Mouse (Mus musculus): ENCODE results near the gene Gm28778.
A peak's percentile ranks its signal among the peaks of the same experiment; 100 is the strongest.
"Not testable (repeated sequence)": the region's sequence is repeated elsewhere in the genome, so short reads cannot be mapped to it uniquely, and the experiment has no call there.

Gm28778 gene

DNA sequence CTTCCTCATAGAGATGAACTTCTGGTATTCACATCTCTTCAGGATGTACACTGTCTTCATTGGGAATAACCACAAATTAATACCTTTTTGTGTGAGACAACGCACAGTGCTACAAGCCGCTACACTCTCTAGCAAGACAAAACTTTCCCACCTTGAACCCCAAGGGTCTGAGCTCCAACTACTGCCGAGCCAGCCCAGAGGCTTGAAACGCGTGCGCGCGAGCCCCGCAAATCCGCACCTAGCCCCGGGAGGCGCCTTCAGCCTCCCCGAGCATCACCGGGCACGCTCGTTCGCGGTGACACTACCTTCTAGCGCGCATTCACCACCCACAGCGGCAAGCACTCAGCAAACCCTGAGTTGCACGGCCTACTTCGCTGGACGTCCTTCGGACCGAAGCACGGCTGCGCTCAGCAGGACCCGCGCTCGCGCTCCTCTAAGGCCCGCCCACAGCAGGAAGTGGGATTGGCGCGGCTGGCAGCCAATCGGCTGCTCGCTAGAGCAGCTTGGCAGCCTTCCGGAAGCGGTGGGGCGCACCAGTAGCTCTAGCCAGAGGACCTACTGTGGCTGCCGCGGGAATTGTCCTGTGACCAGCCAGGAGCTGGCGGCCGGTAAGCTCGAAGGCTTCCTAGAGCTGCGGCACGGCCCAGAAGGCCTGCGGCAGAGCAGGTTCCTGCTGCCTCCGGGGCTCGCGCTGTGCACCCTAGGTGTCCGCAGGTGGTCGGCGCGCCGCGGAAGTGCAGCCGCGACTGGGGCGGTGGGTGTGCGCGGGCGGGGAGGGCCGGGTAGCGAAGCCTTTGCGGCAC is at the start of gene Gm28778, which contains the start of the genes Pms1 and Ormdl1:
Gene Gm28778, plus strand, starts transcription at position 531 of the 803 bp plus-strand sequence.
Gene Pms1, minus strand, starts transcription at position 438 of the 803 bp plus-strand sequence.
Gene Ormdl1, plus strand, starts transcription at position 515 of the 803 bp plus-strand sequence.
- DNase-seq (ENCODE audit: low read depth, low spot score) = peak; percentile 85

DNA sequence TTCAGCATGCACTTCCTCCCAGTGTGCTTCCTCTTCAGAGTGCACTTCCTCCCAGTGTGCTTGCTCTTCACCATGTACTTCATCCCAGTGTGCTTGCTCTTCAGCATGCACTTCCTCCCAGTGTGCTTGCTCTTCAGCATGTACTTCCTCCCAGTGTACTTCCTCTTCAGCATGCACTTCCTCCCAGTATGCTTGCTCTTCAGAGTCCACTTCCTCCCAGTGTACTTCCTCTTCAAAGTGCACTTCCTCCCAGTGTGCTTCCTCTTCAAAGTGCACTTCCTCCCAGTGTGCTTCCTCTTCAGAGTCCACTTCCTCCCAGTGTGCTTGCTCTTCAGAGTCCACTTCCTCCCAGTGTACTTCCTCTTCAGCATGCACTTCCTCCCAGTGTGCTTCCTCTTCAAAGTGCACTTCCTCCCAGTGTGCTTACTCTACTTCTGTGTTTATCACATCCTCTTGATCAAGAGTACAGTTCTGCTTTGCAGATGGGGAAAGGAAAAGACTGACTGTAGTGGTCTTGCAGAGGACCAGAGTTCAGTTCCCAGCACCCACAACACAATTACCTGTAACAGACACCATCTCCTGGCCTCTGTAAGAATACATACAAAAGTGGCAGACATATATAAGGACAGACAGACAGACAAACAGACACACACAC is 31.8 kb upstream of the Gm28778 start:
- not testable (repeated sequence) for DNase-seq (ENCODE audit: low read depth, low spot score)

DNA sequence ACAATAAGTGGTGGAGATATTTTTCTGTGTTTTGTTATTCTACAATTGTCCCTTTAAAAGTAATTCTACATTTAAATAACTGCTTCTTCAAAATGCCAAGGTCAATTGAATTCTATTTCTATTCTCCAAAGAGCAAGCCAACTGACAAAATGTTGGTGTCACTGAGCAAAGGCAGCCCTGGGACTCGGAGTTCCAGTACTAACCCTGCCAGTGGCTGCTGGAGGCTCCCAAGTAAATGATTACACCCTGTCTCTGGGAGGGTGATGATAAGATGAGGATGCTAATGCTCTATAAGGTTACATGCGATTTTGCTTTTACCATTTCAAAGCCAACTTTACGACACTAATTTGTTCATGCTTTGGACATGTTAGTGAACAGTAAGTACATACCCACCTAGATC is 27.0 kb upstream of the Gm28778 start:
- no peak for DNase-seq (ENCODE audit: low read depth, low spot score)

DNA sequence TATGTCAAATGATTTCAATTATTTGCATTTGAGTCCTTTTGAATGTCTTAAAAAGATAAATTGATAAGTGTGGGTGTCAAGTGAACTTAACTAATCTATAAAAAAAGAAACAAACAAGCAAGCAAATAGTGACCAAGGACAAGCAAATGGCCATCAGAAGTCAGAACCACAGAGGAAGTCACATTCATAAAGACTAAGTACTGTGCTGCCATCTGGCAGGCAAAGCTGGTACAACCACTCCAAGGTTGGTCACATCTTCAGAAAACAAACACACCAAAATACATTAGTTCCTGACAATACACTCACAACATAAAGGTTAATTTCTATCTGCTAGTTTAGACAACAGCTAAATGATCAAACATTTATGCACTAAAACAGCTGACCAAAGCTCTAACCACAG is 24.3 kb upstream of the Gm28778 start:
- no peak for DNase-seq (ENCODE audit: low read depth, low spot score)

- DNase-seq (ENCODE audit: low read depth, low spot score) = no peak
These were observed 5.7 kb upstream of the Gm28778 start for GRCm38 (mm10) chr1:53291197-53291596.

GRCm38 (mm10) chr1:53300506-53300905 is 3.6 kb downstream of the Gm28778 start:
- DNase-seq (ENCODE audit: low read depth, low spot score) = no peak

GRCm38 (mm10) chr1:53312989-53313967 is 16.4 kb downstream of the Gm28778 start, which contains the start of gene Osgepl1:
TSS of gene Osgepl1 (plus strand) at chr1:53313624.
- DNase-seq (ENCODE audit: low read depth, low spot score) = peak; percentile 75

- DNase-seq (ENCODE audit: low read depth, low spot score) = no peak
These were observed 24.9 kb downstream of the Gm28778 start for GRCm38 (mm10) chr1:53321662-53322344.

DNA sequence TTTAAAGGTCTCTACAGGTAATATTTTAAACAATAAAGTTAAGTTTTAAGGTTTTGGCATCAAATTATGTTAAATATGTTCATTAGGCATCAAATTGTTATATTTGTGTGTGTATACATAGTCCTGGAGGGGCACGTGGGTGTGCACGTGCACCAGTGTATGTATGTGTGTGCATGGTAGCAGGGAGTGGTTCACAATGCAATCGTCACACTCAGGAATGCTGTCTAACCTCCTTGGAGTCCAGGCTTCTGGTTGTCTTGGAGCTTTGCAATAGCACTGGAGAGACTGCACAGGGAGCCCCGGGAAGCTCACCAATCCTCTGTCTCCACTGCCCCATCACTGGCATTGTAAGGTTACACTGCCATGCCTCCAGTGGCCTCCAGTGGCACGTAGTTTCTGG is 26.3 kb downstream of the Gm28778 start:
- no peak for DNase-seq (ENCODE audit: low read depth, low spot score)

DNA sequence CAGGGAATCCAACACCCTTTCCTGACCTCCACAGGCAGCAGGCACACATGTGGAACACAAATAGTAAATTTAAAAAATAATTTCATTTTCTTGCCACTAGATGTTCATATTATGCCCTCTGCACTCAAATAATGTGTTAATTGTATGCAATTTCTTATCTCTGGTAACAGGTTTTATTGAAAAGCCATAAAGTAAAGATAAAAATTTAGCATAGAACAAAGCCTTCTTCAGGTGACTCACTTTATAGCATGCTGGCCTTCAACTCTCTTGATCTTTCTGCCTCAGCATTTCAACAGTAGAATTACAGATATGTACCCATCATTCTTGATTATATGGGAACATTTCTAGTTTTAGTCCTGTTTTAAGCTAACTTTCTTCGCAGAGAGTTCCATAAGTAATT is 27.4 kb downstream of the Gm28778 start:
- DNase-seq (ENCODE audit: low read depth, low spot score) = no peak

GRCm38 (mm10) chr1:53324827-53325494 is 28.1 kb downstream of the Gm28778 start:
- no peak for DNase-seq (ENCODE audit: low read depth, low spot score)

- not testable (repeated sequence) for DNase-seq (ENCODE audit: low read depth, low spot score)
These were observed 36.6 kb downstream of the Gm28778 start for GRCm38 (mm10) chr1:53333527-53333926.

DNA sequence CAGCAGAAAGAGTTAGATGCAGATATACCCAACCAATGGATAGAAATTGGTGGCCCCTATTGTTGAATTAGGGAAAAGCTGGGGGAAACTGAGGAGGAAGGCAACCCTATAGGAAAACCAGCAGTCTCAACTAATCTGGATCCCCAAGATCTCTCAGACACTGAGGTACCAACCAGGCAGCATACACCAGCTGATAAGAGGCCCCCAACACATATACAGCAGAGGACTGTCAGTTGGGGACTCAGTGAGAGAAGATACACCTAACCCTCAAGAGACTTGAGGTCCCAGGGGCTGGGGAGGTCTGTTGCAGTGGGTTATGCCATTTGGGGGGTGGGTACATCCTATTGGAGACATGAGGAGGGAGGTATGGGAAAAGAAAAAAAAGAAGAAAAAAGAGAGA is 38.6 kb downstream of the Gm28778 start:
- no peak for DNase-seq (ENCODE audit: low read depth, low spot score)

DNA sequence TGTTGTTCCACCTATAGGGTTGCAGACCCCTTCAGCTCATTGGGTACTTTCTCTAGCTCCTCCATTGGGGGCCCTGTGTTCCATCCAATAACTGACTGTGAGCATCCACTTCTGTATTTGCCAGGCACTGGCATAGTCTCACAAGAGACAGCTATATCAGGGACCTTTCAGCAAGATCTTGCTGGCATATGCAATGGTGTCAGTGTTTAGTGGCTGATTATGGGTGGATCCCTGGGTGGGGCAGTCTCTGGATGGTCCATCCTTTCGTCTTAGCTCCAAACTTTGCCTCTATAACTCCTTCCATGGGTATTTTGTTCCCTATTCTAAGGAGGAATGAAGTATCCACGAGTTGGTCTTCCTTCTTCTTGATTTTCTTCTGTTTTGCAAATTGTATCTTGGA is 40.5 kb downstream of the Gm28778 start:
- DNase-seq (ENCODE audit: low read depth, low spot score) = not testable (repeated sequence)

DNA sequence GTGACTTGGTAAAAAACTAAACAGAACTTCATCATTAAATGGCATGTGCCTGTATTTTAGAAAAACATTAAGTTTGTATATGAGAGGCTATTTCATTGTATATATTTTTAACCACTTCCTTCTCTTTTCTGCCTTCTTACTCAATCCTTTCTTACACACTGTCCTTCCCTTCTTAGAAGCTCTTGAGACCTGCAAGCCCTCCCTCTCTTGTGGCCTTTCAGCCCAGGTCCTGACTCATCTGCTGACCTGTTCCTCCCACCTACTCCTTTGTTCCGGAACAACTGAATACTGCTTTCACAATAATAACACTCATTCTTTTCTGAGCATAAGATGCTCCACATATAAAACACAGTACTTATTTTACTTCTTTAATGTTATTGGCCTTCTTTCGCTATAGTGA is 44.2 kb downstream of the Gm28778 start:
- no peak for DNase-seq (ENCODE audit: low read depth, low spot score)

GRCm38 (mm10) chr1:53352327-53353261 is 55.7 kb downstream of the Gm28778 start, which contains the start of the genes Asdurf, Gm28551 and Asnsd1:
TSS of gene Asdurf (minus strand) at chr1:53352619.
TSS of gene Gm28551 (minus strand) at chr1:53352667.
TSS of gene Asnsd1 (minus strand) at chr1:53352752.
- DNase-seq (ENCODE audit: low read depth, low spot score) = peak; percentile 96

- DNase-seq (ENCODE audit: low read depth, low spot score) = no peak
These were observed 62.1 kb downstream of the Gm28778 start for GRCm38 (mm10) chr1:53358988-53359387.
